Mouse (Mus musculus) B cell, adult 62 days (primary cell): ENCODE measurements around the gene Gm3286. TPM values are rescaled to one million over a fixed set of nuclear protein-coding genes. Genes with fewer than 3 reads are reported as not detected.

Experiments
- total RNA-seq: library from RNA; stranded (reverse); gene quantifications from 4 replicates; pipeline ENCODE4 v1.2.4, GENCODE M21; 2023

Gene Gm3286
- not detected in 4 replicates for total RNA-seq

GRCm38 (mm10) chr5:95510458-95510857, at the start of gene Gm3286:
Gene Gm3286, plus strand, starts transcription at chr5:95510758.

Other genes with a start within 250 kb of the Gm3286 start
- not detected in 4 replicates for gene Gm10424, start 238.0 kb upstream of the Gm3286 start, total RNA-seq
- gene Gm3259, start 204.8 kb upstream of the Gm3286 start, total RNA-seq = not detected in 4 replicates
- not detected in 4 replicates for gene D5Ertd577e, start 54.0 kb upstream of the Gm3286 start, total RNA-seq
- gene Gm7971, start 84.1 kb downstream of the Gm3286 start, total RNA-seq = not detected in 4 replicates
- gene Gm7978, start 225.4 kb downstream of the Gm3286 start, total RNA-seq = not detected in 4 replicates
- not detected in 4 replicates for gene Gm7982, start 231.3 kb downstream of the Gm3286 start, total RNA-seq